Mouse (Mus musculus) c-Kit-positive CD71-negative TER-119-negative erythroid progenitor cells, embryonic 14.5 days (primary cell): ENCODE results near the gene Vmp1.

Experiments used
- DNase-seq: peaks from one replicate; pipeline ENCODE4 v3.0.0-alpha.2; 2013; ENCODE audit warnings: low read depth

Gene Vmp1

GRCm38 (mm10) chr11:86634396-86634795 is 49.2 kb downstream of the Vmp1 start:
- DNase-seq, result no peak

- DNase-seq, result no peak
These were observed 53.7 kb downstream of the Vmp1 start for GRCm38 (mm10) chr11:86629941-86630340.

GRCm38 (mm10) chr11:86629445-86629844 is 54.2 kb downstream of the Vmp1 start:
- no peak for DNase-seq

GRCm38 (mm10) chr11:86628448-86628847 is 55.2 kb downstream of the Vmp1 start:
- DNase-seq, result no peak

- no peak for DNase-seq
These were observed 56.0 kb downstream of the Vmp1 start for GRCm38 (mm10) chr11:86627649-86628048.

GRCm38 (mm10) chr11:86626714-86627113 is 56.9 kb downstream of the Vmp1 start:
- DNase-seq, result no peak

GRCm38 (mm10) chr11:86624237-86624941 is 59.2 kb downstream of the Vmp1 start:
- DNase-seq, result peak; percentile 66

- DNase-seq, result no peak
These were observed 60.1 kb downstream of the Vmp1 start for GRCm38 (mm10) chr11:86623402-86624010.

GRCm38 (mm10) chr11:86622191-86622912 is 61.3 kb downstream of the Vmp1 start:
- no peak for DNase-seq

- no peak for DNase-seq
These were observed 62.5 kb downstream of the Vmp1 start for GRCm38 (mm10) chr11:86621139-86621538.

- DNase-seq, result no peak
These were observed 64.9 kb downstream of the Vmp1 start for GRCm38 (mm10) chr11:86618548-86619335.

GRCm38 (mm10) chr11:86614607-86615006 is 69.0 kb downstream of the Vmp1 start:
- DNase-seq, result no peak

GRCm38 (mm10) chr11:86614056-86614530 is 69.5 kb downstream of the Vmp1 start:
- peak; percentile 70 for DNase-seq

- no peak for DNase-seq
These were observed 71.6 kb downstream of the Vmp1 start for GRCm38 (mm10) chr11:86611991-86612390.

- DNase-seq, result peak; percentile 41
These were observed 73.4 kb downstream of the Vmp1 start for GRCm38 (mm10) chr11:86610239-86610638.

- no peak for DNase-seq
These were observed 75.8 kb downstream of the Vmp1 start for GRCm38 (mm10) chr11:86607808-86608350.

GRCm38 (mm10) chr11:86606621-86607339 is 76.9 kb downstream of the Vmp1 start:
- no peak for DNase-seq

- no peak for DNase-seq
These were observed 78.7 kb downstream of the Vmp1 start for GRCm38 (mm10) chr11:86604732-86605520.

GRCm38 (mm10) chr11:86604289-86604688 is 79.3 kb downstream of the Vmp1 start:
- DNase-seq, result no peak

GRCm38 (mm10) chr11:86603719-86604118 is 79.9 kb downstream of the Vmp1 start:
- no peak for DNase-seq
